Mouse (Mus musculus) lung, embryonic 16.5 days (tissue): ENCODE results near the gene Tnnc2. TPM values are rescaled to one million over a fixed set of nuclear protein-coding genes. Genes with fewer than 3 reads are reported as not detected.
A peak's percentile ranks its signal among the peaks of the same experiment; 100 is the strongest.

Source experiments
- ATAC-seq: fragments of 200-750 bp; cut with Nextera tagmentation; 2 replicates; pipeline ENCODE4 v1.8.0; 2017; ENCODE audit warnings: low read depth, mild to moderate bottlenecking, moderate library complexity
- H3K27ac ChIP-seq: fragments of 300-500 bp; sonication (generic); 2 replicates; pipeline ENCODE4 v1.5.1; 2014; ENCODE audit warnings: mild to moderate bottlenecking, control low read depth, low read length
- H3K27me3 ChIP-seq: fragments of 300-500 bp; sonication (generic); 2 replicates; pipeline ENCODE4 v1.6.1; 2014; ENCODE audit warnings: low read depth, low read length, mixed read lengths; ENCODE audit not compliant: control insufficient read depth, insufficient read depth
- H3K36me3 ChIP-seq: fragments of 300-500 bp; sonication (generic); 2 replicates; pipeline ENCODE4 v1.6.1; 2014; ENCODE audit warnings: low read length; ENCODE audit not compliant: control insufficient read depth, insufficient read depth
- H3K4me1 ChIP-seq: fragments of 300-500 bp; sonication (generic); replicated peaks from 2 replicates; pipeline ENCODE4 v1.6.1; 2014; ENCODE audit warnings: low read length, mixed read lengths; ENCODE audit not compliant: control insufficient read depth, insufficient read depth
- H3K4me2 ChIP-seq: fragments of 300-500 bp; sonication (generic); 2 replicates; pipeline ENCODE4 v1.6.1; 2014; ENCODE audit warnings: low read depth, low read length, control low read depth
- H3K4me3 ChIP-seq: fragments of 300-500 bp; sonication (generic); 2 replicates; pipeline ENCODE4 v1.5.1; 2014; ENCODE audit warnings: mild to moderate bottlenecking, low read length, control low read depth
- H3K9ac ChIP-seq: fragments of 300-500 bp; sonication (generic); 2 replicates; pipeline ENCODE4 v1.6.1; 2014; ENCODE audit warnings: low read length, control low read depth
- H3K9me3 ChIP-seq: fragments of 300-500 bp; sonication (generic); 2 replicates; pipeline ENCODE4 v1.6.1; 2016; ENCODE audit warnings: low read length; ENCODE audit not compliant: control insufficient read depth
- WGBS: fragments of 180-500 bp; shearing (Covaris S2); extraction: QIAGEN DNeasy Blood & Tissue Kit; methylation state at CpG from one replicate; pipeline ENCODE4 v1.1.7; 2014; 5-methylcytosine and 5-hydroxymethylcytosine counted together
- polyA plus RNA-seq: library from polyadenylated mRNA; unstranded; fragments of >200 nt; fragmentation: Nextera tagmentation; extraction: Ambion mirVana; gene quantifications from 2 replicates; pipeline ENCODE4 v1.2.1, GENCODE M21; 2015

Tnnc2 gene
- polyA plus RNA-seq, 1 experiment from 2014 or later, result 27.9 TPM

DNA sequence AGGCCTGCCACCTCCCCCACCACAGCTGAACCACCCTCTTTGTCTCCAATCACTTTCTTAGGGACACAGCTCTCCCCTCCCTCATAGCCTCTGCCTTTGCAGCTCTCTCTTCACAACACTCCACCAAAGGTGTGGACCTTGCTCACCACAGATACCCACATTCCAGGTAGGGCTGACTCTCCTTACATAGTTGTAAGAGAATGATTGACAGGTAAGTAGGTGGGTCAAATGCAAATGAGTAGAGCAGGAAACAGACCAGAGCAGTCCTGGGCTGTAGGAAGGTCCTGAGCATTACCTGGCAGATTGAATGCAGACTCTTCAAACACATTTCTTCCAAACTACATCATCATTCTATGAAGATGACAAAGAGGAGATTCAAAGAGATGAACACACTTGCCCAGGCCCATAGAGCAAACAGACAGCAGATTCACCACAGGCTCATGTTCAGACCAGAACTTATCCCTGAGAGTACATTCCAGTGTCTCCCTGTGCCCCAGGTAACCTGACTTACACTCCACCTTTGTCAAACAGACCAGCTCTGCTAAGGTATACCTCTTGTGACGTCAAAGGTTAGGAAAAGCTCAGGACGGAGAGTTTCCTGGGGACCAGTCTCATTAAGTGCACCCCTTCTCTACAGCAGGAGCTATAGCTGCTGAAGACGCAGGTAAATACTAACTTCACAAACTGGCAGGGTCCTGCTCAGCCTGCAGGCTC lies 42.2 kb downstream of the Tnnc2 start:
- Histone ChIP-seq H3K4me1 (peaks cover 4% of the 10 kb centered on the region; the same call in 1 of the 2 replicates), H3K9ac (no peak overlapping the region), H3K27ac (peak overlapping the region; percentile 68), H3K4me3 (no peak overlapping the region), H3K9me3 (no peaks in the 10 kb centered on the region), H3K36me3 (no peaks in the 10 kb centered on the region), H3K4me2 (no peak overlapping the region), H3K27me3 (no peaks in the 10 kb centered on the region; the same call in 1 of the 2 replicates)
- peak; percentile 74 for ATAC-seq
- 49% methylated on average over 3 of the region's 3 CpGs for WGBS

DNA sequence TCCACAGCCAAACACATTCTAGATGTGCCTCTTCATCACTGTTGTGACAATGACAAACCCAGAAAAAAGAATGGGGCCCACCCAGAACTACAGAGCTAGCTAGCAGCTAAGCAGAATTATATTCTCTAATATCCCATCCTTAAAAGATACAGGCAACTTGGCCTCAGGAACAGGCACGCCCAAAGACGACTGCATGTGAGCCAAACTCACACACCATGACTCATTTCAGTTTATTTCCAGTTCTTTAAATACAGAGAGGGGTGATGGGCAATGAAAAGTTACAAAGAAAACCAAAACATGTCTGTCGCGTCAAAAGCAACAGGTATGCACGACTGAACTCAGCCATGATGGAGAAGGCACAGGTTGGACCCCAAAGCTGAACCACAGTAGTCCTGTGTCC lies 44.3 kb downstream of the Tnnc2 start:
- Histone ChIP-seq H3K9ac (no peak overlapping the region), H3K4me2 (no peak overlapping the region), H3K9me3 (no peaks in the 10 kb centered on the region), H3K4me3 (no peak overlapping the region), H3K27ac (no peak overlapping the region), H3K4me1 (peaks cover 4% of the 10 kb centered on the region; the same call in 1 of the 2 replicates), H3K36me3 (no peaks in the 10 kb centered on the region), H3K27me3 (no peaks in the 10 kb centered on the region)
- ATAC-seq, result no peak
- WGBS, result 78% methylated on average over 5 of the region's 5 CpGs

DNA sequence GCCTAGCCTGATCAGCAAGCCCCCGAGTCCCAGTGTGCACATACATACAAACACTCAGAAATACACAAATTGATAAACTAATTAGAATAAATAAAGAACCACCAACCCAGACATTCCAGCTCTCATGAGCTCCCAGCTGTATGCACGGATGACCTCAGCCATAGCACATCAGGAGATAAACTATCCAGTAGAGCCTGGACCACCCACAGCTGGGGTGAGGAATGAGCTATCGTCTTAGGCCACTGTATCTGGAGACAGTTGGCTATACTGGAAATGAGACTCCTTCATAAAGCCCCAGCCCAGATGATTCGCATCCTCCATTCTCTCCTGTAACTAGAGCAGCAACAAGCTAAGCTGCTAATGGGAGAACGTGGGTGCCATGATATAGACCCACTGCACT lies 44.9 kb downstream of the Tnnc2 start:
- 56% methylated on average over 5 of the region's 5 CpGs for WGBS
- H3K27me3 ChIP-seq, result no peaks in the 10 kb centered on the region
- peaks cover 4% of the 10 kb centered on the region; the same call in 1 of the 2 replicates for H3K4me1 ChIP-seq
- H3K9me3 ChIP-seq, result no peaks in the 10 kb centered on the region
- H3K27ac ChIP-seq, result no peak overlapping the region; the same call in 1 of the 2 replicates
- H3K4me2 ChIP-seq, result no peak overlapping the region
- no peak for ATAC-seq
- H3K36me3 ChIP-seq, result no peaks in the 10 kb centered on the region
- H3K4me3 ChIP-seq, result no peak overlapping the region
- no peak overlapping the region for H3K9ac ChIP-seq

DNA sequence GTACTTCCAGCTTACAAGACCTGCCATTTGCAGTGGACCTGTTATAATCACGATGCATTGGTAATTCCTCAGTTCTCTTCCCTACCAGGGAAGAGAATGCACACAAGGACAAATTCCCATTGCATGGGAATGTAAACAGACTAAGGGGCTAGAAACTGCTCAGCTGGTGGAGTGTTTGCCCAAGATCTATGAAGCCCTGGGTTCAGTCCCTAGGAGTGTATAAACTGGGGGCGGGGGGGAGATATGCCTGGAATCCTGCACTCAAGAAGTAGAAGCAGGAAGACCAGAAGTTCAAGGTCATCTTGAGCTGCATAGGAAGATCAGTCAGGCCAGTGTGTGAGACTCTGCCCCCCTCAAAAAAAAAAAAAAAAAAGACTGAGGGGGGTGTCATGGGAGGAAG lies 46.5 kb downstream of the Tnnc2 start:
- 51% methylated on average over 2 of the region's 2 CpGs for whole genome bisulfite sequencing
- Histone ChIP-seq H3K27ac (peak overlapping the region; percentile 80), H3K4me1 (peaks cover 4% of the 10 kb centered on the region; the same call in 1 of the 2 replicates), H3K36me3 (no peaks in the 10 kb centered on the region), H3K27me3 (no peaks in the 10 kb centered on the region), H3K4me3 (no peak overlapping the region), H3K9me3 (no peaks in the 10 kb centered on the region), H3K9ac (no peak overlapping the region), H3K4me2 (no peak overlapping the region)
- peak; percentile 78 for ATAC-seq

DNA sequence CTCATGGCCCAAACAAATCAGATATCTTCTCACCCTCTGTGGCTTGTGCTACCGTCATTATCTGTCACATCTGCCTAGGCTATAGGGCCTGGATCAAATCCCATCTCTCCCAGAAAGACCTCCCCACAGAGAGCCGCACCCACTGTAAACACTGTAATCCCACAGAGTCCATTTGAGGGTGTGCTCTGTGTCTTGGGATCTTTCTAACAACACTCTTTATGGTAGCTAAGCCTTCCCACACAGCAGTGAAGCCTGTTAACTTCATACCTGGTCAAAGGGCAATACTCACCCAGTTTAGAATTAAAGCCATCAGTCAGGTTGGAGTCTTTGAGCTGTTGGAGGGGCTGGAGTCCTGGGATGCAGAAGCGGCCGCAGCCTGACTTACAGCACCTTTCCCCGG lies 48.0 kb downstream of the Tnnc2 start:
- no peak for ATAC-seq
- H3K9ac ChIP-seq, result no peak overlapping the region
- no peaks in the 10 kb centered on the region for H3K27me3 ChIP-seq
- no peak overlapping the region for H3K4me3 ChIP-seq
- 67% methylated on average over 5 of the region's 5 CpGs for WGBS
- no peak overlapping the region for H3K4me2 ChIP-seq
- H3K36me3 ChIP-seq, result no peaks in the 10 kb centered on the region
- H3K4me1 ChIP-seq, result no peaks in the 10 kb centered on the region; the same call in 1 of the 2 replicates
- H3K9me3 ChIP-seq, result no peaks in the 10 kb centered on the region
- no peak overlapping the region for H3K27ac ChIP-seq

Other genes starting within 250 kb of the Tnnc2 start
- gene Wfdc2, start 217.6 kb downstream of the Tnnc2 start, polyA plus RNA-seq, result 486 and 558 TPM in 2 replicates
- gene Spint3, start 206.5 kb downstream of the Tnnc2 start, polyA plus RNA-seq, result not detected in 2 replicates
- gene Wfdc6a, start 194.5 kb downstream of the Tnnc2 start, polyA plus RNA-seq, result 0.92 and 1.4 TPM in 2 replicates
- not detected in 2 replicates for gene Eppin, start 186.4 kb downstream of the Tnnc2 start, polyA plus RNA-seq
- gene Wfdc6b, start 166.4 kb downstream of the Tnnc2 start, polyA plus RNA-seq, result not detected in 2 replicates
- not detected in 2 replicates for gene Wfdc8, start 166.3 kb downstream of the Tnnc2 start, polyA plus RNA-seq
- not detected in 2 replicates for gene Wfdc16, start 141.2 kb downstream of the Tnnc2 start, polyA plus RNA-seq
- gene Wfdc10, start 123.9 kb downstream of the Tnnc2 start, polyA plus RNA-seq, result 0.50 TPM in 1 of 2 replicates, not detected in the other
- gene Wfdc9, start 123.4 kb downstream of the Tnnc2 start, polyA plus RNA-seq, result not detected in 2 replicates
- not detected in 2 replicates for gene Wfdc11, start 105.9 kb downstream of the Tnnc2 start, polyA plus RNA-seq
- gene Wfdc13, start 94.9 kb downstream of the Tnnc2 start, polyA plus RNA-seq, result 0.20 and 0.46 TPM in 2 replicates
- gene Spint4, start 81.5 kb downstream of the Tnnc2 start, polyA plus RNA-seq, result not detected in 2 replicates
- not detected in 2 replicates for gene Spint5, start 64.7 kb downstream of the Tnnc2 start, polyA plus RNA-seq
- gene Wfdc3, start 34.0 kb downstream of the Tnnc2 start, polyA plus RNA-seq, result 2.0 and 2.9 TPM in 2 replicates
- gene Dnttip1, start 34.0 kb downstream of the Tnnc2 start, polyA plus RNA-seq, result 61.3 and 71.9 TPM in 2 replicates
- 494 and 533 TPM in 2 replicates for gene Ube2c, start 10.1 kb downstream of the Tnnc2 start, polyA plus RNA-seq
- gene Snx21, start 5.9 kb upstream of the Tnnc2 start, polyA plus RNA-seq, result 23.9 and 30.6 TPM in 2 replicates
- 21.9 and 24.5 TPM in 2 replicates for gene Acot8, start 24.9 kb upstream of the Tnnc2 start, polyA plus RNA-seq
- gene Zswim3, start 25.1 kb upstream of the Tnnc2 start, polyA plus RNA-seq, result 7.9 and 8.9 TPM in 2 replicates
- gene Zswim1, start 42.7 kb upstream of the Tnnc2 start, polyA plus RNA-seq, result 16.6 and 16.9 TPM in 2 replicates
- not detected in 2 replicates for gene Spata25, start 48.6 kb upstream of the Tnnc2 start, polyA plus RNA-seq
- 156 and 161 TPM in 2 replicates for gene Ctsa, start 52.9 kb upstream of the Tnnc2 start, polyA plus RNA-seq
- gene Neurl2, start 53.5 kb upstream of the Tnnc2 start, polyA plus RNA-seq, result 7.1 and 7.8 TPM in 2 replicates
- 193 and 203 TPM in 2 replicates for gene Pltp, start 77.7 kb upstream of the Tnnc2 start, polyA plus RNA-seq
- gene Pcif1, start 99.3 kb upstream of the Tnnc2 start, polyA plus RNA-seq, result 75.3 and 75.8 TPM in 2 replicates
- 14.3 and 14.6 TPM in 2 replicates for gene Zfp335, start 131.8 kb upstream of the Tnnc2 start, polyA plus RNA-seq
- 2.0 and 7.8 TPM in 2 replicates for gene Mmp9, start 160.8 kb upstream of the Tnnc2 start, polyA plus RNA-seq
- 0.47 and 0.53 TPM in 2 replicates for gene Slc12a5, start 180.8 kb upstream of the Tnnc2 start, polyA plus RNA-seq